Mouse (Mus musculus): Measurements from ENCODE around the gene Vpreb3. TPM values are rescaled to one million over a fixed set of nuclear protein-coding genes. Genes with fewer than 3 reads are reported as not detected.

The Vpreb3 gene
- total RNA-seq (2021): 1 to 10 TPM in 1 of 2 experiments, not detected in 1; 1.1 TPM
- long read RNA-seq, experiment 1: 0 reads
- long read RNA-seq, experiment 2: 0 reads

GRCm38 (mm10) chr10:75942736-75943477 lies at the start of gene Vpreb3:
TSS of gene Vpreb3 (plus strand) at chr10:75943057.
- no peak for DNase-seq

DNA sequence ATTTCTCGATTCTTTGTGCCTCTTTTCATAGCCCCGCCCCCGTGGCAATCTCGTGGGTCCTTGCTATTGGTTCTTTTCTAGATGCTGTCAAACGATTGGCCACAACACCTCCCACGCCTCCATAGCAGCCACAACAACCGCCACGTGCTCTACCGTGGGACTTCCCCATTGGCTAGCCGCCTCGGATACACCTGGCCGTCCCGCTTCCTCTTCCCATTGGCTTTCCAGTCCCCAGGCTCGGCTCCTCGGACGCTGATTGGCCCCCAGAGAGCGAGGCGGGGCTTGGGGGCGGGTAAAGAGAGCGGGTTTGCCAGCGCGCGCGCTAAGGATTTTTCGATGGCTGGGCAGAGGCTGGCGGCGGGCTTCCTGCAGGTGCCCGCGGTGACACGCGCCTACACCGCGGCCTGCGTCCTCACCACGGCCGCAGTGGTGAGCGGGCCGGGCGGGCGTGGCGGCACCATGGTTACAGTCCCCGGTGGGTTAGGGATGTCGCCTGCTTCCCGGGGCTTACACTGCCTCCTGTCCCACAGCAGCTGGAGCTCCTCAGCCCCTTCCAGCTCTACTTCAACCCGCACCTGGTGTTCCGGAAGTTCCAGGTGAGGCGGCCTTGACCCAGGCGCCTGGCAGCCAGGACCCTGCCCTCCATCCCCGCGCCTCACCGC lies 49.6 kb upstream of the Vpreb3 start, which contains the start of gene Derl3:
TSS of gene Derl3 (plus strand) at position 325 of the 662 bp plus-strand sequence.
- peak; percentile 80 for DNase-seq

DNA sequence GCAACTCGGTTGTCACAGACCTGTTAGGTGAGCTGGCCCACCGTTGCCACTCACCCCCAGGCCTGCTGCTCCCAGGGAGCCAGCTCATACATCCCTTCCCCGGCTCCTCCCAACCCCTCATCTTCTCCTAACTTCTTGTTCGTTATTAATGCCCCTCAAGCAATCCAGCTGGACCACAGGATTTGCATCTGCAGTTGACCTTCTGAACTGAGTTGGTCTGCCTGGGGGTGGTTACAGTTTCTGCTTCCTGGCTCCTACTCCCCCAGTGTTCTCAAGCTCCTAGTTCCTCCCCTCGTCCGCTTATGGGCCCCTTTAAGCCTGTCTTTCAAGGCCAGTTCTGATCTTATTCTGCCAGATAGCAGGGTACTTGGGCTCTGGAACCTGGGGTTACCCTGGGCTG lies 48.3 kb upstream of the Vpreb3 start:
- DNase-seq: no peak

DNA sequence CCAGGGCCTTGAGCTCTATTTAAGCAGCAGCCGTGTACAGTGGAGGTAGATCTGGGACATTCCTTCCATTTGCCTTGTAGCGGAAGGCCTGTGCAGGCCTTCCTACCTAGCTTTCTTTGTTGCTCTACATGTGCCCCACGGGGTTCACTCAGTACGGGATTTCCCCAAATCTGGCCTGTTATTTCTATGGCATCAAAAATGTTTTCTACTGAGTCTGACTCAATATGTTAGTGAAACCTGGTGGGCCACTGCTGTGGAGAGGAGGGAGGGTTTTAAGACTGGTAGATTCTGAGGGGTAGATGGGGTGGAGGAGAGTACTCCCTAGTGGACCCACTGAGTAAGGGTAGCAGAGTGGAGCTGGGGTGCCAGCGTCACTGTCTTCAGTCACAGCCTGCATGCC lies 47.1 kb upstream of the Vpreb3 start:
- no peak for DNase-seq

DNA sequence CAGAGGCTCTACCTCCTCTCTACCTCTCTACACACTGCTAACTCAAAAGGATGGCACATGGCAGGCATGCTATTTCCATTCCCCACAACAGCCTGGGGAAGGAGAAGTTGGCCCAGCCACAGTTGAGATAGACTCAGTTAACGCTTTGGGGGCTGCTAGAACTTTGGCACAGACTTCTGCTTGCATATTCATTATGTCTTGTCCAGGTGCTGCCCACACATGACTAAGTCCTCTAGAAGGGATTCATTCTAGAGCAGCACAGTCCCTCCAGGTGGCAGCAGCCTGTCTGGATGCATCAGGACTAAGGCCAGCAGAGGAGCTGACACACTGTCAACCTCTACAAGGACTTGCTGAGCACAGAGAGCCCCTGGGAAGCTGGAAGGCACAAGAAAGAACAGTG lies 46.6 kb upstream of the Vpreb3 start:
- no peak for DNase-seq

DNA sequence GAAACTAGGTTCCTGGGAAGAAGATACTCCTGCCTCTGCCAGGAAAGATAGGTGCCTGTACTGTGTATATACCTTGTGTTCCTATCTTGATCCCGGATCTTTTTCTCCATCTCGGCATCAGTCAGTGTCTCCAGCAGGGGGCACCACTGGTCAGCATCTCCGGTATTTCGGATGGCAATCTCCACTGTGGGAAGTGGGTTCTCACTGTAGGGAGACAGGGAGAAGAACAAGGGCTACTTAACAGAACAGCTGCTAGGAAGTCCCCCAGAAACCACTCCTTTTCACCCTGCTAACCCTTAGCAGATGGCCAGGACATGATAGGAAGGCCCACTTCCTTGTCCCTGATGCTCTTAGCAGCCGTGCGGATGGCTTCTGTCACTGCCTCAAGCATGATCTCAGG lies 45.5 kb upstream of the Vpreb3 start:
- peak; percentile 90 for DNase-seq

- DNase-seq: no peak
Measured at GRCm38 (mm10) chr10:75898039-75898564, 44.8 kb upstream of the Vpreb3 start.

DNA sequence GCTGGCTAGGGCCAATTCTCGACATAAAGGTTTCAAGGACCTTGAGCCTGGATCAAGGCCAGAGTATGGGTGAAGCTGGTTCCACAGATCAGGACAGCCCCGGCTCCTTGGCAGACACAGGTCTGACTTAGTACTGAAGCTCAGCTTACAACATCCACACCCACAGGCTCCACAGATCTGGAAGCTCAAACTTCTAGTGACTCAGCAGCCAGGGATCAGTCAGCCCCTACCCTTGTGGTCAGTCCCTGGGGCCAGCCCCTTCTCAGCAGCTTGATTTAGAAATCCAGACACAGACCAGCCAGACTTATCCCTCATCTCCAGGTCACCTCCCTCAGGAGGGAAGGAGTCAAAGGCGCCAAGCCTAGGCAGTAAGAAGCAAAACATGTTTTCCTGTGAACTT lies 44.0 kb upstream of the Vpreb3 start:
- DNase-seq: peak; percentile 38

- no peak for DNase-seq
Measured at GRCm38 (mm10) chr10:75904391-75904790, 38.5 kb upstream of the Vpreb3 start.

DNA sequence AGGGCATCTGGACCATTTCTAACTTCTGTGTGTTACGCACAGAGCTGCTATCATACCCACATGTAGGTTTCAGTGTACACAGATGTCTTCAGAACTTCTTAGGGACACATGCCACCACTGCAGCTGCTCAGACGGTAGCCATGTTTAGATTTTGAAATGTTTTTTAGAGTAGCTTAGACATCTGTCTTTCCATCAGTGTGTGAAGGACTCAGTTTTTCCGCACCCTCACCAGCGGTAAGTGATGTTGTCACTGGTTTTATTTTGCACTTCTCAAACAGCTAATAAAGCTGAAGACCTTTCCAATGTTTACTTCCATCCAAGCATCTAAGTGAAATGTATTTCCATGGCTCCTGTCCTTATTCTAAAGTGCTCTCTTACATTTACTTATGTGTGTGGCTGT lies 36.0 kb upstream of the Vpreb3 start:
- no peak for DNase-seq

DNA sequence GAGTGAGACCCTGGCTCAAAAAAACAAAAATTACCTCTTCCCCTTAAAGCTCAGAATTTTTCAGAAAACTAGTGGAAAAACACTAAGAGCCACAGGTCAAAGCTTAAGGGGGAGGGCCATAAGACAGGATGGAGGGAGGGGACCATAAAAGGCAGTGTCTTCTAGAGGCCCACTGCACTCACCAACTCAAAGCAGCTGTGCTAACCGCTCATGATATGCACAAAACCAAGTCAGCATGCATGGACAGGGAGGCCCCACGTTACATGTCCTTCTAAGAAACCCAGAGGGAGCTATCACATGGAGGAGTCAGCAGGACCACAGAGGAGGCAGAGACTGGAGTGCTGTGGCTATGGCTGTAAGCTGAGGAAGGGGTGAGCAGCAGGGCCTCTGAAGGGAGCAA lies 32.2 kb upstream of the Vpreb3 start:
- no peak for DNase-seq

GRCm38 (mm10) chr10:75913013-75913589 lies 29.8 kb upstream of the Vpreb3 start:
- no peak for DNase-seq

- no peak for DNase-seq
Measured at GRCm38 (mm10) chr10:75915557-75915956, 27.3 kb upstream of the Vpreb3 start.

DNA sequence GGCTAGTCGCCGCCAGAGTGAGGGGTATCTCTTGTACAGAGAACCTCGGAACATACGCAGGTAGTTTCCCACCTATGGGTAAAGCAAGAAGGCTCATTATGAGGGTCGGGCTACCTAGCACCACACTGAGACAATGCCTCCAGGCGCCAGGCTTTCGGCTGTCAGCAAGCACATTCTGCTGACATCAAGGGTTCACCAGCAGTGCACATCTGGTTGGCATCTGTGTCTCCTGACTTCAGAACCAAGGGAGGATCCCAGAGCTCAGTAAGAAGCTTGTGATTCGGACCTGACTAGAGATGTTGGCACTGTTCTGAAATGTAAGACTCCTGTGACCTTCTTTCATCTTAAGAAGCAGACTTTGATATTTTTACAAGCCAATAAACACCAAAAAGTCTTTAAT lies 26.0 kb upstream of the Vpreb3 start:
- no peak for DNase-seq

DNA sequence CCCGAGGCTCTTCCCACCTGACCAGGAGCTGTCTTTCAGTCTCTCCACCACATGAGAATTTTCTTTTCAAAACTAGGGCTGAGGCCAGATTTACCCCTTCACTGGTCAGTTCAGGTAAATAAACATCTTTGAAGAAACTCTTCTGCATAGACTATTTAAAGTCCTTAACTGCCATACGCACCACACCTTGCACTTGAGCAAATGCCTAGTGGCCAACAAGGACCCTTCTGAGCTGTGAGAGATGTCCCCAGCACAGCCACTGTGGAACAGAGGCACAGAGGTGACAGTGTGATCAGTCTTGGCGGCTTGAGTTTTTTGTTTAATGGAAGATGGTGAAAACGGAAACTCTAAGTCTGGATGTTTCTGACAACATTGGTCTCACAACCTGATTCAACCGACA lies 23.8 kb upstream of the Vpreb3 start:
- DNase-seq: no peak

DNA sequence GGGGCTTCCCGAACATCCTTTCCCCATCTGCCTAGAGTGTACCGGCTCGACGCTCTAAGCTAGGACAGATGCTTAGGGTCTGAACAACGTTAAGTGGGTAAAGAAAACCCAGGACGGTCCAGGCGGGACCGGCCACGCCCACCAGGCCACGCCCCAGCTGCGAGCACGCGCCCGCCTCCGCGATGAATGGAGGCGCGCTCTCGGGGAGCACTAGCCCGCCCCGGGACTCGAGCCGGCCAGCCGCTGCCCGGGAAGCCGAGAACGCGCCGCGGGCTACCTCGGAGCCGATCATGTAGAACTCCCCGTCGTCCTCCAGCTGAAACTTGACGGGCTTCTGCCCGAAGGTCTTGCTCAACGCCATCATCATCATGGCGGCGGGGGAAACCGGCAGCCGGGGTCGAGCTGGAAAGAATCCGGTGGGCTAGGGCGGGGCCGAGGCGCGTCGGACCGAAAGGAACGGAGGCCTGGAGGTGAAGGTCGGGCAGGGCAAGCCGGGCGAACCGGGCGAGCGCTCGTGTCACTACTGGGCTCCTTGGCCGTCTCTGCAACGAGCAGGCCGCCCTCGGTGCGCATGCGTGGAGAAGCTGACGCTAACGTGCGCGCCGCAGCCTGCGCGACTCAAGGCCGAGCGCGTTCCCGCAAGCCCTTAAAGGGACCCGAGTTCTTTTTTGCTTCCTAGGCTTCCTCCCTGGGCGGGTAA lies 21.7 kb upstream of the Vpreb3 start, which contains the start of gene Smarcb1:
TSS of gene Smarcb1 (minus strand) at position 592 of the 700 bp plus-strand sequence.
- DNase-seq: peak; percentile 95

GRCm38 (mm10) chr10:75921726-75922560 lies 20.9 kb upstream of the Vpreb3 start:
- DNase-seq: no peak

- no peak for DNase-seq
Measured at GRCm38 (mm10) chr10:75924324-75924723, 18.5 kb upstream of the Vpreb3 start.

DNA sequence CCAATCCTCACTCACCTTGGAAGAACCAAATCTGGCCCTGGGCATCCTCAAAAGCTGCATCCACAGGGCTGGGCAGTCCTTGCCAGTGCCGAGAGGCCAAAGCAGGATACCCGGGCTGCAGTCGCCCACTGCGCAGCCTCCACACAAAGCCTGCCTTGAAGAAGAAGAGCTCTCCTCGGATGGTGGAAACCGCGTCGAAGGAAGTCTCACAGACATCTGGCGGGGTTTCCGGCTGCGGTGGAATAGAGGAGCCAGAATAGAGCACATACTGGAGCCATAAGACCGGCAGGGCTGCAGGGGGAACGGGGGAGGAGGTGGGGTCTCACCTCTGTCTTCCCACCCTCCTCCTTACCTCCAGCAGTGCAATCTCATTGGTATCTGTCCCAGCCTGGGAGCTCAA lies 16.5 kb upstream of the Vpreb3 start:
- DNase-seq: no peak

- no peak for DNase-seq
Measured at GRCm38 (mm10) chr10:75930304-75930703, 12.6 kb upstream of the Vpreb3 start.

- DNase-seq: no peak
Measured at GRCm38 (mm10) chr10:75931311-75931710, 11.5 kb upstream of the Vpreb3 start.

Data from gastrocnemius, postnatal 10 days (tissue).